Mouse (Mus musculus): ENCODE data around the gene Obsl1. TPM values are rescaled to one million over a fixed set of nuclear protein-coding genes. Genes with fewer than 3 reads are reported as not detected.

Obsl1 gene
- polyA plus RNA-seq, 1 experiment from 2014 or later, result 42.6 TPM

DNA sequence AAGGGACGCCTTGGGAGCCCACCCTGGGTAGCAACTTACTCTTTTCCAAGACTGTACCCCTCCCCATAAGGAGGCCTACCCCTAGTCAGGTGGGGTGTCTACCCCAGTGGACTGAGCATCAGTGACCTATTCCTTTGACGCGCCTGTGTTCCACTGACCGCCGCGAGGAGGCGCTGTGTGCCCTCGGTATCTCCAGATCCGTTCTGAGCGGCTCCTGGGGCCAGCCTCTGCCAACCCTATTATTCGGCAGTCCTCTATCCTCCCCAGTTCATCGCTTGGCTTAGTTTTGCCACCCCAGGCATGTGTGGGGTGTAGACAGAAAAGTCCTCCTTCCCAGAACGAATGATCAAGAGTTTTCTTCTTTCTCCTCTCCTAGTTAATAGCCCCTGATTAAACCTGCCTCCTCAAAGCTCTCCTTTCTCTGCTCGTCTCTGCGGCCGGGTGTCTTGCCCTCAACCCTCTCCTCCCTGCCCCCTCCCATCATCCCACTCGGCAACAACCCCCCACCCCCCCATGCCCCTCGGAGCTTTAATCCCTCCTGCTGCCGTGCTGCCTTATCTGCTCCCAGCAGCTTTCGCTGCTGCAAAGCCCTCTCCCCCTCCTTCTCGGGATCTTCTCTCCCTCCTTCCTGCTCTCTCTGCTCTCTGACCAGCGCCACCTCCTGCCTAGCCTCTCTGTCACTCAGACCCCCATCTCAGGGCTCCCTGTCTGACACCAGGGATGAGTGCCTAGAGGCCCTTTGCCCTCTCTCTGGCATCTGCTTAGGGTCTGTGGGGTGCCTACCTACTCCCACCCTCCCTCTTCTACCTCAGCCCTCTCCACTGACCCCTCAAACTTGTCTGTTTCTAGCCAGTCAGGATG lies 60.3 kb downstream of the Obsl1 start:
- no peaks in the 10 kb centered on the region for H3K36me3 ChIP-seq (ENCODE audit: insufficient read depth, low read length)
- H3K4me1 ChIP-seq (replicated peaks; ENCODE audit: insufficient read depth, low read length), result peaks cover 60% of the 10 kb centered on the region
- TF ChIP-seq CTCF (IDR thresholded peaks at IDR 0.05; ENCODE audit: low read depth), result peak; percentile 91
- no peak overlapping the region for H3K9ac ChIP-seq (ENCODE audit: low read depth, low read length)
- peaks cover 16% of the 10 kb centered on the region; the same call in 1 of the 2 replicates for H3K27me3 ChIP-seq (ENCODE audit: insufficient read depth, low read length)
- DNase-seq (ENCODE audit: low spot score), result peak; percentile 81
- ATAC-seq (replicated peaks; ENCODE audit: low FRiP score, low read depth), result peak; percentile 19
- H3K27ac ChIP-seq, result no peak overlapping the region
- H3K4me3 ChIP-seq (replicated peaks; ENCODE audit: low read depth, low read length), result no peak overlapping the region; the same call in 1 of the 2 replicates
- peak overlapping the region; percentile 44 for H3K4me2 ChIP-seq (ENCODE audit: low read length)
- WGBS, result under 1% methylated on average over 22 of the region's 22 CpGs
- H3K9me3 ChIP-seq (replicated peaks; ENCODE audit: low read length), result no peaks in the 10 kb centered on the region

GRCm38 (mm10) chr1:75445141-75445701 lies 61.0 kb downstream of the Obsl1 start:
- 0 out of 2 replicates have a peak overlapping the region, but pooled peaks have one; percentile 18 for H3K9ac ChIP-seq (ENCODE audit: low read depth, low read length)
- H3K4me3 ChIP-seq (replicated peaks; ENCODE audit: low read depth, low read length), result no peak overlapping the region
- H3K4me1 ChIP-seq (replicated peaks; ENCODE audit: insufficient read depth, low read length), result peaks cover 52% of the 10 kb centered on the region
- peaks cover 11% of the 10 kb centered on the region; the same call in 1 of the 2 replicates for H3K27me3 ChIP-seq (ENCODE audit: insufficient read depth, low read length)
- H3K4me2 ChIP-seq (ENCODE audit: low read length), result no peak overlapping the region; the same call in 1 of the 2 replicates
- TF ChIP-seq CTCF (IDR thresholded peaks at IDR 0.05; ENCODE audit: low read depth), result no peak
- 11% methylated on average over 9 of the region's 9 CpGs for whole genome bisulfite sequencing
- DNase-seq (ENCODE audit: low spot score) (no peak), ATAC-seq (replicated peaks; ENCODE audit: low FRiP score, low read depth) (no peak)
- H3K9me3 ChIP-seq (replicated peaks; ENCODE audit: low read length), result no peaks in the 10 kb centered on the region
- no peaks in the 10 kb centered on the region for H3K36me3 ChIP-seq (ENCODE audit: insufficient read depth, low read length)
- no peak overlapping the region for H3K27ac ChIP-seq

DNA sequence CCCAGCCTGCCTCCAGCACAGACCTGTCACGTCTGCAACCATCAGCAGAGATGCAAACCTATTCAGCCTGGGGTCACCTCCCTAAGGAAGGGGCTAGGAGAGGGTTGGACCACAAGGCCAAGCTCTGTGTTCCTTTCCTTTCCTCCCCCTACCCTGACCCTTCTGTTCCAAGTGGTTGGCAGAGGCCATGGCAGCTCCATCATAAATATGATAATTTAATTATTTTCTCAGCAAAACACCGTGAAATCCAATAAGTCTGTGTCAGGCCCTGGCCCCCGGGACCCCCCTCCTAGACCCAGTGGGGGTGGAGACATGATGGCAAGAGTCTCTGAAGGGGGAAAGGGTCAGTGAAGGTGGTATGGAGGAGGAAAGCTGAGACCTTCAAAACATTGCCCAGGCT lies 62.0 kb downstream of the Obsl1 start:
- no peak overlapping the region for H3K9ac ChIP-seq (ENCODE audit: low read depth, low read length)
- no peak for TF ChIP-seq CTCF (IDR thresholded peaks at IDR 0.05; ENCODE audit: low read depth)
- peaks cover 49% of the 10 kb centered on the region for H3K4me1 ChIP-seq (replicated peaks; ENCODE audit: insufficient read depth, low read length)
- no peak overlapping the region for H3K27ac ChIP-seq
- 34% methylated on average over 3 of the region's 3 CpGs for WGBS
- H3K4me3 ChIP-seq (replicated peaks; ENCODE audit: low read depth, low read length), result no peak overlapping the region
- DNase-seq (ENCODE audit: low spot score), result no peak
- H3K9me3 ChIP-seq (replicated peaks; ENCODE audit: low read length), result no peaks in the 10 kb centered on the region
- H3K27me3 ChIP-seq (ENCODE audit: insufficient read depth, low read length), result peaks cover 6% of the 10 kb centered on the region; the same call in 1 of the 2 replicates
- H3K36me3 ChIP-seq (ENCODE audit: insufficient read depth, low read length), result no peaks in the 10 kb centered on the region
- no peak overlapping the region for H3K4me2 ChIP-seq (ENCODE audit: low read length)
- no peak for ATAC-seq (replicated peaks; ENCODE audit: low FRiP score, low read depth)

GRCm38 (mm10) chr1:75443247-75444024 lies 62.8 kb downstream of the Obsl1 start:
- Histone ChIP-seq H3K4me1 (replicated peaks; ENCODE audit: insufficient read depth, low read length) (peaks cover 44% of the 10 kb centered on the region), H3K36me3 (ENCODE audit: insufficient read depth, low read length) (no peaks in the 10 kb centered on the region), H3K27ac (no peak overlapping the region), H3K4me2 (ENCODE audit: low read length) (no peak overlapping the region), H3K9me3 (replicated peaks; ENCODE audit: low read length) (no peaks in the 10 kb centered on the region), H3K4me3 (replicated peaks; ENCODE audit: low read depth, low read length) (no peak overlapping the region), H3K27me3 (ENCODE audit: insufficient read depth, low read length) (no peaks in the 10 kb centered on the region), H3K9ac (ENCODE audit: low read depth, low read length) (no peak overlapping the region)
- WGBS, result 32% methylated on average over 13 of the region's 13 CpGs
- ATAC-seq (replicated peaks; ENCODE audit: low FRiP score, low read depth), result no peak
- no peak for TF ChIP-seq CTCF (IDR thresholded peaks at IDR 0.05; ENCODE audit: low read depth)
- DNase-seq (ENCODE audit: low spot score), result no peak

DNA sequence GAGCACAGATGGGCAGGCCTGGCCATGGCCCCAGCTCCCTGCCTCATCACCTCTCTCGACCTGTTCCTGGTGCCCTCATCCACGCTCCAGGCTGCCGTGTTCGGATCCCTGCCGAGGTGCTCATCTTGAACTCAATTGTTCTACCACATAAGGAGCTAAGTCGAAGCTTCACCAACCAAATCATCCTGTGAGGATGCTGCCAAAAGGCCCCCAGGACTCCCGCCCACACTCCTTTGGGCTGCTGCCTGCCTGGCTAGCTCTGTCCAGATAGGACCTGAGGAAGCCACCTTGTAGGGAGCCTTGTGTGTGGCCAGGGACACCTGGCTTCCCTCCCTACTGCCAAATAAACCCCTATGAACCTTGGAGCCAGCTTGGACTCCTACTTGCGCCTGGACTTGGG lies 63.4 kb downstream of the Obsl1 start:
- 58% methylated on average over 8 of the region's 8 CpGs for WGBS

GRCm38 (mm10) chr1:75442171-75442570 lies 64.1 kb downstream of the Obsl1 start:
- peaks cover 32% of the 10 kb centered on the region for H3K4me1 ChIP-seq (replicated peaks; ENCODE audit: insufficient read depth, low read length)
- H3K9ac ChIP-seq (ENCODE audit: low read depth, low read length), result no peak overlapping the region
- H3K27me3 ChIP-seq (ENCODE audit: insufficient read depth, low read length), result no peaks in the 10 kb centered on the region
- H3K9me3 ChIP-seq (replicated peaks; ENCODE audit: low read length), result no peaks in the 10 kb centered on the region
- no peak overlapping the region for H3K4me2 ChIP-seq (ENCODE audit: low read length)
- no peak overlapping the region for H3K4me3 ChIP-seq (replicated peaks; ENCODE audit: low read depth, low read length)
- no peak for TF ChIP-seq CTCF (IDR thresholded peaks at IDR 0.05; ENCODE audit: low read depth)
- no peak for ATAC-seq (replicated peaks; ENCODE audit: low FRiP score, low read depth)
- DNase-seq (ENCODE audit: low spot score), result no peak
- no peaks in the 10 kb centered on the region for H3K36me3 ChIP-seq (ENCODE audit: insufficient read depth, low read length)
- H3K27ac ChIP-seq, result no peak overlapping the region
- 74% methylated on average over 9 of the region's 9 CpGs for WGBS

More for the DNA sequence above, 63.4 kb downstream of the Obsl1 start:
- Histone ChIP-seq H3K4me2 (ENCODE audit: low read length) (no peak overlapping the region), H3K27me3 (ENCODE audit: insufficient read depth, low read length) (no peaks in the 10 kb centered on the region), H3K36me3 (ENCODE audit: insufficient read depth, low read length) (no peaks in the 10 kb centered on the region), H3K27ac (no peak overlapping the region), H3K9ac (ENCODE audit: low read depth, low read length) (no peak overlapping the region), H3K4me3 (replicated peaks; ENCODE audit: low read depth, low read length) (no peak overlapping the region), H3K9me3 (replicated peaks; ENCODE audit: low read length) (no peaks in the 10 kb centered on the region), H3K4me1 (replicated peaks; ENCODE audit: insufficient read depth, low read length) (peaks cover 38% of the 10 kb centered on the region)
- DNase-seq (ENCODE audit: low spot score) (no peak), ATAC-seq (replicated peaks; ENCODE audit: low FRiP score, low read depth) (no peak)
- no peak for TF ChIP-seq CTCF (IDR thresholded peaks at IDR 0.05; ENCODE audit: low read depth)

All from kidney, postnatal 0 days (tissue).